Mouse (Mus musculus): Measurements from ENCODE around the gene Nbea. TPM values are rescaled to one million over a fixed set of nuclear protein-coding genes. Genes with fewer than 3 reads are reported as not detected.
A peak's percentile ranks its signal among the peaks of the same experiment; 100 is the strongest.

The Nbea gene
- total RNA-seq, 2 experiments from 2014 or later, result not detected

DNA sequence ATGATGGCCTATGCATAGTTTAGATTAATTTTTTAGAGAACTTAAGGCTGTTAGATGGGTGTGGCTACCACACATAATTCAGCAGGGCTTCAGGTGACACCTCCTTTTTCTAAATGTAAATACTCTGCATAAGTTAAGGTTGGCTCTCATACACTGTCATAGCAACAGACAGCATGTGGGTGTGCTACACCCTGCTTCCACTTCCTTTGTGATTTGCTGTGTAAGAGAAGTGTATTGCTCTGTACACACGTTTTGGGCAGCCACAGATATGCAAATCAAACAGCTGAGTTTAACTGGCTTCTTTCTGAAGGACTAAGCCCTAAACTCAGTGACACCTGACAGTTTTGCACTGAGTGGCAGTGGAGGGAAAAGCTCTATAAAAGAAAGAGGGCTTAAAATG, 495.4 kb downstream of the Nbea start:
- ATAC-seq (replicated peaks; ENCODE audit: poor library complexity, severe bottlenecking), result no peak

GRCm38 (mm10) chr3:55686993-55687392, 496.5 kb downstream of the Nbea start:
- ATAC-seq (replicated peaks; ENCODE audit: poor library complexity, severe bottlenecking), result no peak

GRCm38 (mm10) chr3:55685627-55686026, 497.9 kb downstream of the Nbea start:
- no peak for ATAC-seq (replicated peaks; ENCODE audit: poor library complexity, severe bottlenecking)

- no peak for ATAC-seq (replicated peaks; ENCODE audit: poor library complexity, severe bottlenecking)
Observed at GRCm38 (mm10) chr3:55684892-55685291, 498.6 kb downstream of the Nbea start.

GRCm38 (mm10) chr3:55677691-55678090, 505.8 kb downstream of the Nbea start:
- ATAC-seq (replicated peaks; ENCODE audit: poor library complexity, severe bottlenecking), result no peak

GRCm38 (mm10) chr3:55674185-55674584, 509.3 kb downstream of the Nbea start:
- ATAC-seq (replicated peaks; ENCODE audit: poor library complexity, severe bottlenecking), result no peak

- peak; percentile 68 for ATAC-seq (replicated peaks; ENCODE audit: poor library complexity, severe bottlenecking)
Observed at GRCm38 (mm10) chr3:55667048-55667447, 516.5 kb downstream of the Nbea start.

DNA sequence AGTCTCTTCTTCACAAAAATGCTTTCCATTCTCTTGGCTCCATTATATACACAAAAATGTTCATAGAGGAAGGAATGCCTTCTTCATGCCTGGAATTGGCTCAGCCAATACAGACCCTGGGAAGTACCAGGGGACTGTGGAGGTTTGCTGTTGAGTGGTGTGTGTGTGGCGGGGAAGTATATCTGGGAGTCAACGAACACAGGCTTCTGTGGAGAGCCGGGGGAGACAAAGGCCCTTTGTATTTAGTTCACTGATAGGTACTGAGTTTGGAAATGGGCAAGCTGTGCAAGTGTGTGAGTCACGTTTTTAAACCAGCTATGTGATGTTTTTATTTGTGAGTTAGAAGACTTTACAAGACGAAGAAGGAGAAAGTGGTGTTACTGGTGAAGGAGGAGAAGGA, 517.6 kb downstream of the Nbea start:
- no peak for ATAC-seq (replicated peaks; ENCODE audit: poor library complexity, severe bottlenecking)

DNA sequence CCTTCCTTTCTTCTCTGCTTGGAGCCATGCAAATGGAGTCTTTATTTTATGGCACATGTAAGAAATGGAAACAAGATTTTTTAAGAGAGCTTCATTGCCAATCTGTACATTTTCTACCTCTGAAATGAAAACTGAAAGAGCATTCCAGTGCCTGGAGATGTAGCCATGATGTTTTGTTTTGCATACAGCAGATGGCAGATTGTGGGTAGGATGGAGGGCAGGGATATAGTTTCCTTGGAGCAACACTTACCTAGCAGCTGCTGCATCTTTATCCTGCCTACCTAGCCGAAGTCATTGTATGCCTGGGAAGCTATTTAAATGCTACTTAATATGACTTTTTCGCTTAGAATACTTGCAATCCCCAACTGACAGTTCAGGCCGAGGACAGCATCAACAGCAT, 518.8 kb downstream of the Nbea start:
- no peak for ATAC-seq (replicated peaks; ENCODE audit: poor library complexity, severe bottlenecking)

GRCm38 (mm10) chr3:55661678-55662445, 521.6 kb downstream of the Nbea start:
- peak; percentile 40 for ATAC-seq (replicated peaks; ENCODE audit: poor library complexity, severe bottlenecking)

DNA sequence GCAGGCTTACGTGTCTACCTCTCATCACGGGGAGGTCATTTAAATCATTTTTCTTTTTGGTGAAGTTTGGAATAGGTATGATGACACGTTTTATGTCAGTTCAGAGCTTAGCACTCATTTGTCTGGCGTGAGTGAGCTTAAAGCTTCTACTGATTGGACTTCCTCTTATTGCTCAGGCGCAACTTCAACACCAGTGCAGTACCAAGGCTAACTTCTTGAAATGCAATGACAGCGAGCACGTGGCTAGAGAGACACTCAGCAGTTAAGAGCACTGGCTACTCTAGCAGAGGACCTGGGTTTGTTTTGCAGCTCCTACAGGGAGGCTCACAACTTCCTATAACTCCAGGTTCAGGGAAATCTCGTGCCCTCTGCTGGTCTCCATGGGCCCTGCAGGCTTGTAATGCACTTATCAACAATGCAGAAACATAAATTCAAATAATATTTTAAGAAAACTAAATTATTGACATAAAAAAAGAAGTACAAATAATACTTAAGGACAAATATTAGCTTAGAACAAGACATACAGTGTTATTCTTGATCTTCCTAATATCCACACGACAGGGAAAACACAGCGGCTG, 523.2 kb downstream of the Nbea start:
- ATAC-seq (replicated peaks; ENCODE audit: poor library complexity, severe bottlenecking), result peak; percentile 85

DNA sequence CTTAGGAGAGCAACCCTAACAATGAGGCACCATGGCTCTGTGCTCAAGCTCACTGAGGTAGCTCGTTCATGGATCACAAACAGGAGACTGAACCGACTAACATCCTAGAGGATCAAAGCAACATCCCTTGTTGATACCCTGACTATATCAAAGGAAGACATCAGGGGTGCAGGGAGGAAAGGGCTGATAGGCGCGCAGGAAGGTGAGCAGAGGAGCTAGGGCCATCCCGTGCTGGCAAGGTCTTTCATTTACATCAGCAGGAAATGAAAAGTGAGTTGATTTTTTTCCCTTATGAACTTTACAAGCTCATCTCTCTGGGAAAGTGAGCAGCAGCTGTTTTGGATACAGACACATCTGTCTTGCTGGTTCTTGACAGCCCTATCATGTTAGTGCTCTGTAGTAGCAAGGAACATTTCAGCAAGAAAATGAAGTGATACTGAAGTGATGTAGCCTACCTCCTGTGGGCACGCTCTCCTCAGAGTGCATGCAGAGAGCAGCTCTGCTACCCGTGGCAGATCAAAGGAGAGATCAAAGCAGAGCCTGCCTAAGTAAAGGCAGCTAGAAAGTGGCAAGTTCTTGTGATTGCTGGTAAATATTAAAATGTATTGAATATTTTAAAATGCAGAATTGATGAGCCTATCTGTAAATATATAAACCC, 523.8 kb downstream of the Nbea start:
- ATAC-seq (replicated peaks; ENCODE audit: poor library complexity, severe bottlenecking), result no peak

DNA sequence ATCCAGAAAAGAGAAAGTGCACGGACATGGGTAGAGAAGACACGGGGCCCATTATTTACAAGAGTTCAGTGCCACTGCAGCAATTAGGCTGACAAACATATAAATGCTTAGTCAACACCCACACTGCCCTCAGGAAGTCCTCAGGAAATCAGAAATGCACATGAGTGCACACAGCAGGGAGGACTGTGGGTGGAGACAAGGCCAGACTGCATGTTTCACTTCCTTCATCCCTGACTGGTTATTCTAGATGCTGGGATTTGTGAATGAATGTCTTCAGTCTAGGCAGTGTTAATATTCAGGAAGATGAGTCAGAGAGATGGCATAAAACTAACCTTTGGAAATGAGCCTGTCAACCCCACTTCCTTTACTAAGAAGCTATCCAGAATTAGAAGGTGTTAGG, 531.2 kb downstream of the Nbea start:
- peak; percentile 95 for ATAC-seq (replicated peaks; ENCODE audit: poor library complexity, severe bottlenecking)

DNA sequence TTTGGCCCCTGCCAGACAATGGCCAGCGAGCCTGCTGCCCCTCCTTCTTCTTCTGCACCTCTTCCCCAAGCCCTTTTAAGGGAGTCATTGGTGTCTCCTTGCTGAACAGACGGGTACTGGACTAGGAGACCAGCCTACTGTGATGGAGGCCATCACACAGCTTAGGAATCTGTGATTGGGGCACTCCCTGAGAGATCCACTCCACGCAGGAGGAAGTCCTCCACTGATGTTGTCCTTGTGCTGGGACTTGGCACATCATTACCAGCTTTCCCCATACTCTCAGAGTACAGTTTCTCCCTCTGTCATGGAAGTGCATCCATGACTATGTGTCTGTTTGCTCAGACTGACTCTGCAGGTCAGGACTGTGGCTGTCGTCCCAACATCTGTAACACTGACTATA, 531.6 kb downstream of the Nbea start:
- ATAC-seq (replicated peaks; ENCODE audit: poor library complexity, severe bottlenecking), result peak; percentile 61

GRCm38 (mm10) chr3:55649541-55649940, 534.0 kb downstream of the Nbea start:
- no peak for ATAC-seq (replicated peaks; ENCODE audit: poor library complexity, severe bottlenecking)

DNA sequence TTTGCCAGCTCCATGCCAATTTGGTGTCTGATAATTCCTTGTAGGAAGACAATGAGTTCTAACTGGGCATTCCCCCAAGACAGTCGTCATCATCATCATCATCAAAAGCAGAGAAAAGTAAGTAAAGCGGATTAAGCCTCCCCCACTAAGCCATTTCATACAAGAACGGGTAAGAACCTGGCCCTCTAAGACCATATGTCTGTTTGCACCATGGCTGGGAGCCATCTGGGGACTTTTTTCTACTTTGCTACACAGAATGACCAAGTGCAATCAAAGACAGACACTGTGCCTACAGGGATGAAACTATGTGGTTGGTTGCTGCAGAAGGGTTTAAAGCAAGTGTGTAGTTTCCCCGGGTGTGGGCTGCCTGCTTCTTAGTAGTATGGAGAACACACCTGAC, 535.2 kb downstream of the Nbea start:
- ATAC-seq (replicated peaks; ENCODE audit: poor library complexity, severe bottlenecking), result no peak

GRCm38 (mm10) chr3:55647176-55647575, 536.3 kb downstream of the Nbea start:
- no peak for ATAC-seq (replicated peaks; ENCODE audit: poor library complexity, severe bottlenecking)

GRCm38 (mm10) chr3:55646437-55646836, 537.1 kb downstream of the Nbea start:
- ATAC-seq (replicated peaks; ENCODE audit: poor library complexity, severe bottlenecking), result no peak

DNA sequence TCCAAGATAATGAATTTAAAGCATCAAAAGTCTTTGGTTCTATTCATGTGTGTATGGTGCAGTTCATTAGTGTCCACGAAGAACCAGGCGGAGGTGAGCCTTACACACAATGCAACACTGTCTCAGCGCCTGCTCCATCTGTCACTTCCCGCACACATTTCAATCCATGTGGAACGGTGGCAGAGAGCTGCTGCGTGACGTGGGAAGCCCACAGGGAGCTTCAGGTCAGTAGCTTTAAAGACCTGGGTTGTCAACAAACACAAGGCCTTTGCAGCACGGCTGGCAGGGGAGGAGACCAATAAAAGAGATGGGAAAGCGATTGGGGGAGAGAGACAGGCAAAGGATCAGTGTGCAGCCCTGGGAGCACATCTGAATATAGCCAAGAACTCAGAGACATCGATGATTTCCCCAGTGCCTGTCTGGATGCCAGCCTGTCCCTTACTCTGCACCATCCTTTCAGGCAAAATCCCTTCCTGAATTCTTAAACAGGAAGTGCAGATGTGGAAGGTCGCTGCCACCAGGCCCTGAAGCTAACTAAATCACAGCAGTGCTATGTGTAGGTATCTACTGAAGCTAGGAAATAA, 539.4 kb downstream of the Nbea start:
- ATAC-seq (replicated peaks; ENCODE audit: poor library complexity, severe bottlenecking), result no peak

- no peak for ATAC-seq (replicated peaks; ENCODE audit: poor library complexity, severe bottlenecking)
Observed at GRCm38 (mm10) chr3:55637660-55638059, 545.8 kb downstream of the Nbea start.

- ATAC-seq (replicated peaks; ENCODE audit: poor library complexity, severe bottlenecking), result no peak
Observed at GRCm38 (mm10) chr3:55635542-55636172, 547.8 kb downstream of the Nbea start.

All from granulocyte monocyte progenitor cell, adult 5-6 weeks (primary cell).